Mouse (Mus musculus) hematopoietic stem cell, adult 5-6 weeks (primary cell): ENCODE measurements at regions not wholly inside any gene's neighbourhood (a gene's known extent, or its start where the extent isn't known, plus 50 kb on each side); places are given as distances from the start of the nearest gene placed in this dataset.
A peak's percentile ranks its signal among the peaks of the same experiment; 100 is the strongest.
"Not testable (repeated sequence)": the region's sequence is repeated elsewhere in the genome, so short reads cannot be mapped to it uniquely, and the experiment has no call there.

Experiments
- ATAC-seq, 2 experiments: fragments of 125-278 bp in 1 of 2; replicated peaks in 1 of 2; 2 replicates each; pipeline ENCODE4 v1.8.0; 2016 to 2017; ENCODE audit warnings: inconsistent platforms in 2 of 2, mild to moderate bottlenecking in 2 of 2, moderate number of reproducible peaks in 2 of 2, low read depth in 1 of 2, moderate TSS enrichment in 1 of 2; ENCODE audit not compliant: low FRiP score in 2 of 2, poor library complexity in 2 of 2, severe bottlenecking in 2 of 2, insufficient read depth in 1 of 2, low TSS enrichment in 1 of 2

DNA sequence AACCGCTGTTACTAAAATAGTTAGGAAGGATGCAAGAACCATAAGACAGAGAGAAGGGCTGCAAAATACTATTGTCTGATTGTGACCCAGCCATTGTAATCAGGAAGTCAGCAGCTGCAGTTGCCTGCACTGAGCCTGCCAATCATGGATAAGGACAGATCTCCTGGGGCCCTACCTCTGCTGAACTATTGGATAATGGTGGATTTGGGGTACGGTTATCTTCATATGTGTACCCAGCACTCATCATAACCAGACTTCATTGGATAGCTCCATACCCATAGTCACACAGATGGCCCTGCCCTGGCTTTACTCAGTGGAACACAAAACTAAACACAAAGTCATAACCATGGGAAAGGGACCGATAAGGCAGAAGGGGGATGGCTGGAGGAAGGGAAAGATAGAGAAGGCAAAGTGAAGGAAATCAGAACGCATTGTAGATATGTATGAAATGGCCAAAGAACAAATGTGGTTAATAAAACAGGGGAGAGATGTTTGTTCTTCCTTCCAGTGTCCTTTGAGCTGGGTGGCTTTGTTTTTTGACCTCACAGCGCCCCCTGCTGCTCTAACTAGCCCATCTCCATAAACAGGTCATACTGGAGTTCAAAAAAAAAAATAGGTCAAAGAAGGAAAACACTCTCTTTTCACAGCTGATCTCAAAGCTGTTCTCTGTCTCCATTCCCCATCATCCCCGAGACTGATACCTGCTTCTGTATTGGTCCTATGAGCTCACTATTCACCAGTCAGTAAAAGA lies 101.2 kb downstream of the Dad1 start:
- peak; percentile 55 to 56; a peak in 3 of 4 replicates for ATAC-seq

DNA sequence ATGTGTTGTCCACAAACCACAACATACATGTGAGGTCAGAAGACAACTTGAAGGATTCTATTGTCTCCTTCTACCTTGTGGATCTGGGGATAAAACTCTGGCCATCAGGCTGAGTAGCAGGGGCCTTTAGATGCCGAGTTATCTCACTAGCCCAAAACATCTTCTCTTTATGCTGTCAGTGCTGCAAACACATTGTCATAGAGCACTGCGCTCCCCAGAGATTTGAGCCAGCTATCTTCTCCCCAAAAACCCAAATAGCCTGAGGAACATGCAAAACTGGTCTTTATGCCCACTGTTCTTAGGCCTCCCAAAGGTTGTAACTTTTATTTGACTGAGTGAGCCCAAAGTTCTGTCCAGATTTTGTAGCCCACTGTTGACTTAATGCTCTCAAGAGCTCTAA lies 102.0 kb downstream of the Dad1 start:
- ATAC-seq = no peak

DNA sequence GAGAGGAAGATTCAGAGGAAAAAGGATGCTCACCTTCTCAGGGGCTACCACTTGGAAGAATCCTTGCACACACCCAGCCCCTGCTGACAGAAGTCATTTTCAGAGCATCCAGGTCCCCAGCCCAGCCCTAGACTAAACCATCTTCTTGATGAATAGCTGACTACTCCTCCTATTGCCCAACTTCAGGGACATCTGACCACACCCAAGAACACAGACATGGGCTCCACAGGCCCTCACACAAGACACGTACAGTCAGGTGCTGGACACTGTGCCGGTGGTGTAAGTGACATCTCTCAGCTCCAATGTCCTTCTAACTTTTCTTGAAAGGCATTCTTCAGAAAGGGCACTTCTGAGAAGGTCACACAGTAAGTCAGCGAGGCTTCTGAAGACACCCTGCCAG lies 102.6 kb downstream of the Dad1 start:
- ATAC-seq = no peak

DNA sequence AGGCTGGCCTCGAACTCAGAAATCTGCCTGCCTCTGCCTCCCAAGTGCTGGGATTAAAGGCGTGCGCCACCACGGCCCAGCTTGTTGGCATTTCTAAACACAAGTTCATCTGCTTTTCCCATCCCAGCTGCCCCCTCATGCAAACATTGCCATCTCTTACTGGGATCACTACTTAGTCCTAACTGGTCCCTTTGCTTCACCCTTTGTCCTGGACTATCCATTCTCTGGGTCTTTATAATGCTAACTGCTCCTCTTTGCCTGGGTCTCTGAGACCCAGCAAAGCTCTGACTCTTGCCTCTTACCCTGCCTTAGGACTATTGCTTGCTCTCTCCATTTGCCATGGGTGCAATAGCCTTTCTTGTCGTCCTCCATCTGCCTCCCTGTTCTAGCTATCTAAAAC lies 103.7 kb downstream of the Dad1 start:
- no peak for ATAC-seq

DNA sequence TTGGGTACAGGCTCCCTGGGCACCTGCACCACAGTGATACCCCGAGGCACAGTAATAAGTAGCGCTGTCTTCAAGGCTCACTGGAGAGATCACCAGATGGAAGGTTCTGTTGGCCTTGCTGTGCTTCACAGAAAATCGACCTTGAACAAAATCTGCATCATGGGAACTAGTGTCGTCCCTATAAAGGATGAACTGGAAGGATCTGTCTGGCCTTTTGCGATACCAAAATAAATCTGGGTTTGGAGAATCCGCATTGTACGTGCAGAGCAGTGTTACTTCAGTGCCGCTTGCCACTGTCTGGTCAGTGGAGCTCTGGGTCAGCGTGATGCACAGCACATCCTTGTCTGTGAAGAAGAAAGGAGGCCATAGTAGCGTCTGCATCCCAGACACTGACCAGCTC lies 105.3 kb downstream of the Dad1 start:
- no peak for ATAC-seq

DNA sequence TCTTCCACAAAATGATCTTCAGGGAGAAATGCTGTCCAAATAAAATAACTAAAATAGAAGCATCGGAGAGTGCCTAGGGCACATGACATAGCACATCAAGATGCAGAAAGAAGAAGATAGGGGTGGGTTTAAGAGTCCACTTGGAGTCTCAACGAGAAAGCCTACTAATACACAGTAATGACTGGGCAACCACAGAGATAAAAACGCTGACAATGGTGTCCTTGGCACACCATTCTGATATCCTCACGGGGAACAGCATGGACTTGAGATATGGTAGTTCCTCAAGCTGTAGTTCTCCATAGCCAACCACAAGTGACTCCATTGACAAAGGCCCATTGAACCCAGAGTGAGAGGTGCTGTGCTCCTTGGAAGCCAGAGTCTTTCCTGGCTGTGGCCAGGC lies 105.8 kb downstream of the Dad1 start:
- no peak for ATAC-seq

DNA sequence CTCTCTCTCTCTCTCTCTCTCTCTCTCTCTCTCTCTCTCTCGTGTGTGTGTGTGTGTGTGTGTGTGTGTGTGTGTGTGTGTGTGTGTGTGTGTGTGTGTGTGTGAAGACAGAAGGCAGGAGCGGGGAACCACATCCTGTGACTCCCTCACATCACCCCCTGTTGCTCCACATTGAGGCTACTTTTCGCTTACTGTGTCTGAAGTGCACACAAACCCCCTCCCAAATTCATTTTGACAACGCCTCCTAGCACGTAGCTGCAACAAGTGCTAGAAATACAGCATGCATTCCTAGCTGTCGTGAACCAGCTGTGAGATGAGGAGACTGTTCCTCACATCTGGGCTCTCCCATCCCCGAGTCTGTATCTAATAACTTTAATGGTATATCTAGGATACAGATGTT lies 106.4 kb downstream of the Dad1 start:
- no peak for ATAC-seq

DNA sequence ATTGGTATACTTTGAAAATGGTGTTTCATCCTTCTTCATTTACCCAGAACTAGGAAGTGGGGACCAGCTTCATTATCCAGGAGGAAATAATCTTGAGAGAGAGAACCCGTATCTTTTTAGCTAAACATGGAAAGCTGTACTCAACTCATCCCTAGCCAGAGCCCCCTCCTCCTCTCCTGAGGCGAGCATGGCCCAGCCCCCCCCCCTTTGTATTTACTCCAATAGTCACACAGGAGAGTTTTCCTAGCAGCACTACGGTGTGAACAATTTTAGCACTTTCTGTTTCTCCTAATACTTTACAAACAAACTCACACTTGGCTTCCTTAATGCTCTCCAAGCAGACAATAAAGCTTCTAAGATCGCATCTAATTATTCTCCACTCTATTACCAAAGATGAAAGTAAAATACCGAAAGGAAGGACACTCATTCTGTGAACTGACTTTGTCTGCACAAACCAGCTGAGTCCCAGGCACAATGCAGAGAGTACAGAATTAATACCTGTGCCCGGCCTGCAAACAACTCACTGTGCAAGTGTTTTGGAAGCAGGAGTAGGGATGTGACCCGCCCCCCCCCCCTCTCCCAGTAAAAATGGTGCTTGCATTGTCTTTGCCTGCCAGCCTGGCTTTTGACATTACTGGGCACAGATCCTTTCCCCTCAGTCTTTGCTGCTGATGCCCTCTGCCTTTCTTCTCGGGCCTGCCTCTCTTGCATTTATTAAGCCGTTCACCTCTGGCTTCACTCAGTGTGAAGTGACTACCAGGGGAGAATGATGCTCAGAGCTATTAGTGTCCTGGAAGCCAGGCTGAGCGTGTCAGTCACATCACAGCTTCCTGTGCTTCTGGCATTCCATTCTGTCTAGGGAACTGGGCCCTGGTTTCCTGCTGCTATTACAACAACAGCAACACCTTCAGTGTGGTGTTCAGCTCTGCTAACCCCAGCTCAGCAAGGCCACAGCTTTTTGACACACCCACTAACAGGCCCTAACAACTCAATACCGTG lies 107.9 kb downstream of the Dad1 start:
- ATAC-seq = no peak

DNA sequence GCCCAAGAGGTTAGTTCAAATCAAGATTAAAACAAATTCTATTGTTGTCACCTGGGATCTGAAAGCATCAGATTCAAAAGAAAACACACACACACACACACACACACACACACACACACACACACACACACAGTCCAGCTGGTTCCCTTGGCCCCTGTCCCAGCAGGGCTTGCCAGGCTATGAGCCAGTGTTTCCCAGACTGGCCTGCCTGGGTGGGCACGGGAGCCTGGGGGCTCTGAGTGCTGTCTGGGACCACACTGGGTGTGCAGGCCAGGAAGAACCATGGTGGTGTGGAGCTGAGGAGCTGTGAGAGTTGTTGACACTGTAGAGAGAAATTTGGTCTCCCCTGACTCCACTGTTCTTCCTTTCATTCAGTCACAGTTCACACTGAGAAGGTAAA lies 110.1 kb downstream of the Dad1 start:
- ATAC-seq = no peak

DNA sequence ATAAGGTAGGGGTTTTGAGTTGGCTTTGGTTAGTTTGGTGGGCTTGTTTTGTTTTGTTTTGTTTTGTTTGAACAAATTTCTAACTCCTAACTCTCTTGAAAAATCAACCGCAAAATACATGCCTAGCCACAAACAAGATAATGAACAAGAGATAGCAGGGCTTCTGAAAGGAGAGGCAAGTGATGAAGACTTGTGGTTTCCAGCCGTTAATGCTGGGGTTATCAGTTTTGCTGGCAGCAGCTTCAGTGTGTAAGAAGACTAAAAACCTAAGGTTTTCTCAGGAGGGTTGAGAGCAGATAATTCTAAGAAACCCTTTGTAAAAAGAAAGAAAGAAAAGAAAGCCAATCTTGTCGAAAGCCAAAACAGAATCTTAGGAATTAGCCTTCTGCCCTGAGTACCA lies 115.6 kb downstream of the Dad1 start:
- ATAC-seq = no peak

DNA sequence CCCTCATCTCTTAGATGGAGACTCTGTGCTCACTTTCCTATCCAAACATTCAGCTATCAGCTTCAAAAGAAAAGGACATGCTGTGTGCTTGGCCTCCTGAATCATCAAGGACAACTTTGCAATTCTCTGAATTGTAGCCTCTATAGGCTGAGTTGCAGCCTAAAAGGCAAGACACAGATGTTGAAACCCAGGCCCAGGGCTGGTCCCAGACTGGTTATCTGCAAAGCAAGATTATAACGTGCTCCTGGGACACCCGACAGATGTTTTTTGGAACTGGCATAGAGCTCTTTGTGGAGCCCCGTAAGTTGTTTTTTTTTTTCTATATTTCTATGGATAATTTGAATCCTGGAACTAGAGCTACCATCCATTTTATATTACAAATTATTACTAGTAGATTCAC lies 117.4 kb downstream of the Dad1 start:
- no peak for ATAC-seq

DNA sequence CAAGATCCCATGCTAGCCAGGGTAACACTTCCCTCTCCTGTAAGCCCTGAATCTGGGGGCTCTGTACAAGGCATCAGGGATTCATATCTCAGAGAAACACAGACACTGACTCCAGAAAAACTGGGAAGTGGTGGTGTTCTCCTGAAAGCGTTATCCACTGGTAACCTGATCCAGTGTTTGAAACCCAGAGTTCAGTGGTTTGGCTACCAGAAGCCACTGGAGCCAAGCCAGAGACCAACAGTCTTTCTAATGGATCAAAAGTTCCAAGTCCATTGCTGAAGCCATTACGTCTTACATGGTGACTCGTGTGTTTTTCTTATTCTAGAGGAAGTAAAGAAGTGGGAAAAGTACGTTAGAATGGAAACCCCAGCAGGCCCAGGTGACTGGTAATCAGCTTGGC lies 125.6 kb downstream of the Dad1 start:
- ATAC-seq = no peak

DNA sequence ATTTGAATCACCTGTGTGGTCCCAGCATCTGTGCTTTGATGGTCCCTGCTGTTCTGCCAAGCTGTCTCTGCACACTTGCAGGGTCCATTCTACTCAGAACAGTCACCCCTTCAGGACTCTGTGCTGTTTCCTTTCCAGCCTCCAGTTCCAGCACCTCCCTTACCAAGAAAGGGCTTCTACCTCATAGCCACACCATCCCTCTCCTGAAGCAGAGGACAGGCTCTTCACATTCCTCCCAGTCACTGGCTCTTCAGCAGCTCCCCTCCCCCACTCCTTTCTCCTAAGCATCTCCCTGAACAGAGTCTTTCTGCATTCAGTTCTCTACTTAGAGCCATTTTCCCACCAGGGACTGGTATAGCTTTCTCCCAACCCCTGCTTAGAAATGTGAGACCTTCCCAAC lies 128.4 kb downstream of the Dad1 start:
- no peak for ATAC-seq

DNA sequence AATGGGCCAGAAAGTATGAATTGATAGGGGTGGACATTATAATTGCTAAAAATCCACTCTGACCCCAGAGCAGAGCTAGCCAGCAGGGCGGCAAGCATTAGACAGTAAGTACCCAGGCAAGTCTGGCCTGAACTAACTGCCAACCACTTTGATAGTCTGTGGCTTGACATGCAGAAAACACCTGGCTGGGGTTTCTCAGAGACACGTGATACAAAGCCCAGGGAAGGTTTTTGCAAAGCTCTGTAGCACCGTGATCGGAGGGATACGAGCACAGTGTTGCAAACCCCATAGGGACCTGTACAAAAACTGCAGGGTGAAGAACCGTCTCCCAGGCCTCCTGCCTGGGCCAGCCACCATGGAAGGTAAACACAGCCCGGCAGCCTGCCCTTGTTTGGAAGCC lies 131.9 kb downstream of the Dad1 start:
- ATAC-seq = no peak

DNA sequence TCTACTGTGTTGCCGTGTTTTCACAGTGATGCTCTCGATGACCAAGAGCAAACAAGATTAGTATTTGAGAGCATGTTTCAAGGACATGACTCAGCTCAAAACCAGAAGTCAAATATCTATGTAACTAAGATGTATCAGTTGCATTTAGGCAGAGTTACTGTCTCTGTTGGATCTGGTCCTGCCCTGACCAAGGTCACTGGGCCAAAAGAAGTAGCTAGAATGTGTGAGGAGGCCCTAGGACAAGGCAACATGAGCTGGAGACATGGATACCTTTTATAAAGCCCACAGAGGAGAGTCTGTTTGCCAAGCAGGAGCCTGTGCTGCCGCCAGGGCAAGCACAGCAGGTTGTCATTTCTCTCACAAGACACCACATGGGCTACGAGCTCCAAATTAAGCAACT lies 132.6 kb downstream of the Dad1 start:
- no peak for ATAC-seq

DNA sequence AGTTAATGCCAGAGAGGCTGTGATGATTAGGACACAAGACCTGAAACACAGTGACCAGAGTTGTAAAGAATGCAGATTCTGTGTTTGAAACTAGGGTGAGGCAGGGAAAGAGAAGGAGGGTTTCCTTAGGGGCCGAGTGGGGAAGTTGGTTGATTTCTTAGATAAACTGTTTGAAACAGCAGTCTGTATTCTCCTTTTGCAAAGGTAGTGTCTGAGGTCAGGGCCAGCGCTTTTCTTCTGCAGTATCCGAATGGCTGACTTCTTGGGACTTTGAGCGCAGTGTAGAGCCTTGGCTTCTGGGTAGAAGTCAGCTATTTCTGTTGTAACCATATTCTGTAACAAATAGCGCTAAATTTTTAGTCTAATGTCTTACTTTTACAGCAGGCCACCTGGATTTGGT lies 133.7 kb downstream of the Dad1 start:
- no peak for ATAC-seq

DNA sequence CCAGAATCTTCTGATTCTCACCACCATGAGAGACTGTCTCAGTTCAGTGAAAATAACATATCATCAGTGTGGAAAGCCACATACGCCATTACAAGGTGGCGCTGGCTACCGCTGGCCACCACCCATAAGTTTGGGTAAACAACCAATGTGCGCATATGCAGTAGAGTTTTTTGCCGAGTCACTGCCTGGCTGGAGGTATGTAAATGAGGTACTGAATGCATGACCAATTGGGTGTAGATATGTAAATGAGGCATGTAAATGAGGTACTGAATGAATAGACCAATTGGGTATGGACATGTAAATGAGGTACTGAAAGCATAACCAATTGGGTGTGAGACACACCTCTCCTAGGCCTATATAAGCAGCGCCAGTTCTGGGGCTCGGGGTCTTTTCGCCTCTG lies 136.3 kb downstream of the Dad1 start:
- not testable (repeated sequence) for ATAC-seq

DNA sequence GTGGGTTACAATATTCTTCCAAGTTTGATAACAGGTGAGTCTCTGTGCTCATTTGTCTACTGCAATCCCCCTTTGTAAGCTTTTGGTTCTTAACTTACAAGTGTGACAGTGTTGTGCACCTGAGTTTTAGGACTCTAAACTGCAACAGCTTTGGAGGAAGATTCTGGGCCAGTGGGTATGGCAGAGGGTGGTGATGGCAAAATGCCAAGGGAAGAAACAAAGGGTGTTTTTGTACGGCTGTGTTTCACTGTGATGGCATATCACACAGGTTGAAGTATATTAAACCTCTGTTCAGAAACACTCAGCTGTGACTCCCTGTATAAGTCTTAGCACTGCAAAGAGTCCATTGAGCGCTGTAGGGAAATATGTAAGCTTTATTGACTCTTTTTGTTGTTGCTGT lies 140.7 kb downstream of the Dad1 start:
- ATAC-seq = no peak
